Mouse (Mus musculus) neural tube, embryonic 11.5 days (tissue): ENCODE measurements around the gene Gtf2h4. TPM values are rescaled to one million over a fixed set of nuclear protein-coding genes. Genes with fewer than 3 reads are reported as not detected.

Experiments
- ATAC-seq: fragments of 200-750 bp; cut with Nextera tagmentation; 2 replicates; pipeline ENCODE4 v1.8.0; 2017; ENCODE audit warnings: moderate number of reproducible peaks, mild to moderate bottlenecking, moderate TSS enrichment, moderate library complexity; ENCODE audit not compliant: insufficient read depth, low FRiP score, low TSS enrichment
- DNase-seq: peaks from one replicate; pipeline ENCODE4 v3.0.0-alpha.2; 2015; ENCODE audit warnings: low spot score
- H3K27ac ChIP-seq: fragments of 300-500 bp; sonication (generic); 2 replicates; pipeline ENCODE4 v1.5.1; 2014; ENCODE audit warnings: low read depth, mild to moderate bottlenecking, low read length
- H3K27me3 ChIP-seq: fragments of 300-500 bp; sonication (generic); 2 replicates; pipeline ENCODE4 v1.6.1; 2014; ENCODE audit warnings: mild to moderate bottlenecking, low read length, mixed read lengths; ENCODE audit not compliant: control insufficient read depth, insufficient read depth
- H3K36me3 ChIP-seq: fragments of 300-500 bp; sonication (generic); 2 replicates; pipeline ENCODE4 v1.6.1; 2014; ENCODE audit warnings: mild to moderate bottlenecking, low read length, moderate library complexity, mixed read lengths; ENCODE audit not compliant: control insufficient read depth, insufficient read depth
- H3K4me1 ChIP-seq: fragments of 300-500 bp; sonication (generic); 2 replicates; pipeline ENCODE4 v1.6.1; 2014; ENCODE audit warnings: low read length, mixed read lengths; ENCODE audit not compliant: control insufficient read depth, insufficient read depth
- H3K4me2 ChIP-seq: fragments of 300-500 bp; sonication (generic); 2 replicates; pipeline ENCODE4 v1.6.1; 2014; ENCODE audit warnings: low read depth, mild to moderate bottlenecking, moderate library complexity
- H3K4me3 ChIP-seq: fragments of 300-500 bp; sonication (generic); 2 replicates; pipeline ENCODE4 v1.5.1; 2014; ENCODE audit warnings: low read depth, low read length
- H3K9ac ChIP-seq: fragments of 300-500 bp; sonication (generic); 2 replicates; pipeline ENCODE4 v1.6.1; 2014; ENCODE audit warnings: mild to moderate bottlenecking, low read length
- H3K9me3 ChIP-seq: fragments of 300-500 bp; sonication (generic); 2 replicates; pipeline ENCODE4 v1.6.1; 2016; ENCODE audit warnings: low read length; ENCODE audit not compliant: control insufficient read depth
- WGBS: fragments of 180-500 bp; shearing (Covaris S2); extraction: QIAGEN DNeasy Blood & Tissue Kit; methylation state at CpG from one replicate; pipeline ENCODE4 v1.1.7; 2014; 5-methylcytosine and 5-hydroxymethylcytosine counted together
- polyA plus RNA-seq: library from polyadenylated mRNA; unstranded; fragments of >200 nt; fragmentation: Nextera tagmentation; extraction: Ambion mirVana; gene quantifications from 2 replicates; pipeline ENCODE4 v1.2.1, GENCODE M21; 2014

Gene Gtf2h4
- polyA plus RNA-seq, 1 experiment from 2014 or later: 42.9 TPM

GRCm38 (mm10) chr17:35667334-35668065, 6.0 kb downstream of the Gtf2h4 start, which contains the start of gene Vars2:
Gene Vars2, minus strand, starts transcription at chr17:35667592.
- peaks cover 11% of the 10 kb centered on the region for H3K4me1 ChIP-seq
- peak within 1 kb of the TSS; percentile 77 for H3K4me2 ChIP-seq
- no peaks in the 10 kb centered on the region for H3K27me3 ChIP-seq
- peak within 1 kb of the TSS; percentile 72 for H3K4me3 ChIP-seq
- H3K9me3 ChIP-seq: no peaks in the 10 kb centered on the region
- H3K27ac ChIP-seq: peak within 1 kb of the TSS; percentile 78
- H3K36me3 ChIP-seq: no peaks in the 10 kb centered on the region
- peak; percentile 81 for ATAC-seq
- peak; percentile 98 for DNase-seq
- peak within 1 kb of the TSS; percentile 84 for H3K9ac ChIP-seq
- under 1% methylated on average over 58 of the region's 61 CpGs for WGBS

- Histone ChIP-seq H3K9me3 (no peaks in the 10 kb centered on the region), H3K9ac (peak overlapping the region; percentile 84), H3K27me3 (no peaks in the 10 kb centered on the region), H3K36me3 (no peaks in the 10 kb centered on the region), H3K4me1 (peaks cover 11% of the 10 kb centered on the region), H3K4me3 (peak overlapping the region; percentile 72), H3K27ac (peak overlapping the region; percentile 78), H3K4me2 (peak overlapping the region; percentile 77)
- ATAC-seq (no peak; the same call in 1 of the 2 replicates), DNase-seq (peak; percentile 70)
- 5% methylated on average over 13 of the region's 13 CpGs for WGBS
Measured at GRCm38 (mm10) chr17:35666851-35667256, 6.7 kb downstream of the Gtf2h4 start.

GRCm38 (mm10) chr17:35665957-35666515, 7.5 kb downstream of the Gtf2h4 start:
- Histone ChIP-seq H3K4me3 (no peak overlapping the region), H3K4me1 (peaks cover 11% of the 10 kb centered on the region), H3K27me3 (no peaks in the 10 kb centered on the region), H3K27ac (no peak overlapping the region), H3K4me2 (no peak overlapping the region), H3K9ac (no peak overlapping the region), H3K36me3 (no peaks in the 10 kb centered on the region), H3K9me3 (no peaks in the 10 kb centered on the region)
- no peak for DNase-seq
- no peak for ATAC-seq
- WGBS: 83% methylated on average over 17 of the region's 17 CpGs

GRCm38 (mm10) chr17:35653086-35653485, 20.5 kb downstream of the Gtf2h4 start:
- no peak for DNase-seq
- Histone ChIP-seq H3K4me3 (no peak overlapping the region), H3K4me1 (no peaks in the 10 kb centered on the region), H3K9ac (no peak overlapping the region), H3K27ac (no peak overlapping the region), H3K4me2 (no peak overlapping the region), H3K36me3 (peaks cover 4% of the 10 kb centered on the region), H3K27me3 (no peaks in the 10 kb centered on the region), H3K9me3 (no peaks in the 10 kb centered on the region)
- no peak for ATAC-seq
- WGBS: 85% methylated on average over 2 of the region's 2 CpGs

- Histone ChIP-seq H3K4me3 (no peak overlapping the region), H3K4me1 (no peaks in the 10 kb centered on the region), H3K36me3 (no peaks in the 10 kb centered on the region), H3K4me2 (no peak overlapping the region), H3K9me3 (no peaks in the 10 kb centered on the region), H3K27ac (no peak overlapping the region), H3K9ac (no peak overlapping the region), H3K27me3 (no peaks in the 10 kb centered on the region)
- 75% methylated on average over 2 of the region's 2 CpGs for WGBS
- no peak for ATAC-seq
- no peak for DNase-seq
Measured at GRCm38 (mm10) chr17:35649429-35649828, 24.1 kb downstream of the Gtf2h4 start.

GRCm38 (mm10) chr17:35643609-35644236, 29.8 kb downstream of the Gtf2h4 start, which contains the start of gene Mucl3:
Gene Mucl3, minus strand, starts transcription at chr17:35643695.
- H3K4me2 ChIP-seq: no peak within 1 kb of the TSS
- no peaks in the 10 kb centered on the region for H3K9me3 ChIP-seq
- H3K9ac ChIP-seq: no peak within 1 kb of the TSS
- DNase-seq: no peak
- no peaks in the 10 kb centered on the region for H3K4me1 ChIP-seq
- H3K27me3 ChIP-seq: no peaks in the 10 kb centered on the region
- WGBS: 76% methylated on average over 13 of the region's 13 CpGs
- no peak for ATAC-seq
- no peaks in the 10 kb centered on the region for H3K36me3 ChIP-seq
- H3K4me3 ChIP-seq: no peak within 1 kb of the TSS
- H3K27ac ChIP-seq: no peak within 1 kb of the TSS

- Histone ChIP-seq H3K4me2 (no peak overlapping the region), H3K27ac (no peak overlapping the region), H3K9me3 (no peaks in the 10 kb centered on the region), H3K4me1 (no peaks in the 10 kb centered on the region), H3K27me3 (0 out of 2 replicates have a peak, but pooled peaks cover 2% of the 10 kb centered on the region), H3K9ac (no peak overlapping the region), H3K4me3 (no peak overlapping the region), H3K36me3 (no peaks in the 10 kb centered on the region)
- DNase-seq: no peak
- ATAC-seq: no peak
- WGBS: 85% methylated on average over 6 of the region's 6 CpGs
Measured at GRCm38 (mm10) chr17:35639352-35639751, 34.2 kb downstream of the Gtf2h4 start.

GRCm38 (mm10) chr17:35638475-35639190, 34.9 kb downstream of the Gtf2h4 start:
- WGBS: 29% methylated on average over 14 of the region's 14 CpGs
- Histone ChIP-seq H3K27ac (no peak overlapping the region), H3K4me1 (no peaks in the 10 kb centered on the region), H3K9me3 (no peaks in the 10 kb centered on the region), H3K9ac (no peak overlapping the region), H3K27me3 (0 out of 2 replicates have a peak, but pooled peaks cover 2% of the 10 kb centered on the region), H3K36me3 (no peaks in the 10 kb centered on the region), H3K4me2 (no peak overlapping the region), H3K4me3 (no peak overlapping the region)
- DNase-seq (peak; percentile 67), ATAC-seq (peak; percentile 75)
